8 mouse cellular contexts compared by ENCODE assay signal in the genomic region with DNA sequence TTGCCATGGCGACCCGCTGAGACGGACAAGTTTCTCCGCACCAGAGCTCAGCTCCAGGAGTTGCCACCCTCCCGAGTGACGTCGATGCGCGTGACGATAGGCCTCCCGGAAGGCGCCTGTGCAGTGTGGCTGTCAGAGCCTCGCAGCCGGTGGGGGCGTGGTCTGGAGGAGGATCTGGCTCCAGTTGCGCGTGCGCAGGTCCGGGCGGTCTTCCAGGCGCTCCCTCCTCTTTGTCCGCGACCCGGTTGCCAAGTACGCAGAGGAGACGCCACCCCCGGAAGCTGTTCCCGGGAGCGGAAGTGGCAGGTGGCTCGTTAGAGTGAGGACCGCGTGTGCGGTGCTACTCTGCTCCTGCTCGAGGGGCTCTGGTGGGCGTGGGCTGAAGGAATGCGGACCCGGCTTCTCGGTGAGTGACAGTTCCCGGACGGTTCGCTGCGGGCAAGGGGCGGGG. TPM values are rescaled to one million over a fixed set of nuclear protein-coding genes. Genes with fewer than 3 reads are reported as not detected.
DNase-seq lines count a peak whose midpoint lies in the region; ATAC-seq lines count a peak whose summit lies in the region.

No protein-coding gene starts in this region.

- no peaks in the 10 kb centered on the region for H3K9me3 ChIP-seq in lung, embryonic 16.5 days (ENCODE audit: control insufficient read depth, low read length)

- peak overlapping the region; percentile 66 for H3K9ac ChIP-seq in lung, embryonic 16.5 days (ENCODE audit: low read length)

- no peaks in the 10 kb centered on the region for H3K27me3 ChIP-seq in lung, embryonic 16.5 days (ENCODE audit: control insufficient read depth, insufficient read depth, low read depth, low read length)

- peak; percentile 92 for DNase-seq in MEL-GATA-1-ER (ENCODE audit: extremely low read depth, low read depth)
- DNase-seq in cerebellum, adult 8-10 months: peak; percentile 100
- DNase-seq in forelimb bud, embryonic 11.5 days (ENCODE audit: low read depth, low spot score): peak; percentile 97
- DNase-seq in layer of hippocampus, adult 9-10 months (ENCODE audit: low spot score): peak; percentile 96
- DNase-seq in ovary, postnatal 10 days (ENCODE audit: low spot score): peak; percentile 98
- DNase-seq in thymus, postnatal 10 days (ENCODE audit: low spot score in 2 of 2): peak; percentile 98 to 99

- WGBS in lung, embryonic 16.5 days: under 1% methylated on average over 43 of the region's 43 CpGs

- ATAC-seq in hematopoietic stem cell, adult 5-6 weeks (replicated peaks in 1 of 2; ENCODE audit: insufficient read depth in 1 of 2, low FRiP score in 2 of 2, low TSS enrichment in 1 of 2, low read depth in 1 of 2, poor library complexity in 2 of 2, severe bottlenecking in 2 of 2): peak; percentile 99
- peak; percentile 100 for ATAC-seq in lung, embryonic 16.5 days (ENCODE audit: low read depth)

- H3K36me3 ChIP-seq in lung, embryonic 16.5 days (ENCODE audit: control insufficient read depth, insufficient read depth, low read length): peaks cover 10% of the 10 kb centered on the region

- H3K27ac ChIP-seq in lung, embryonic 16.5 days (ENCODE audit: low read length): peak overlapping the region; percentile 56; the same call in 1 of the 2 replicates

- H3K4me1 ChIP-seq in lung, embryonic 16.5 days (replicated peaks; ENCODE audit: control insufficient read depth, insufficient read depth, low read length): peaks cover 7% of the 10 kb centered on the region

- H3K4me2 ChIP-seq in lung, embryonic 16.5 days (ENCODE audit: low read depth, low read length): peak overlapping the region; percentile 86

- peak overlapping the region; percentile 73 for H3K4me3 ChIP-seq in lung, embryonic 16.5 days (ENCODE audit: low read length)

RNA-seq across cellular contexts. Expression of a gene that starts 2.2 kb away (rescaled TPM):
- total RNA-seq in hematopoietic stem cell, adult 5-6 weeks (2017): 13.8 and 13.9 TPM in 2 replicates
- polyA plus RNA-seq in lung, embryonic 16.5 days (2015; fragmentation: Nextera tagmentation; extraction: Ambion mirVana): 7.1 and 8.5 TPM in 2 replicates

RNA-seq across cellular contexts. Expression of a gene that starts 49.1 kb away (rescaled TPM):
- total RNA-seq in hematopoietic stem cell, adult 5-6 weeks (2017): not detected in 2 replicates
- 0.79 and 1.1 TPM in 2 replicates for polyA plus RNA-seq in lung, embryonic 16.5 days (2015; fragmentation: Nextera tagmentation; extraction: Ambion mirVana)

RNA-seq across cellular contexts. Expression of a gene that starts 49.7 kb away (rescaled TPM):
- not detected in 2 replicates for total RNA-seq in hematopoietic stem cell, adult 5-6 weeks (2017)
- polyA plus RNA-seq in lung, embryonic 16.5 days (2015; fragmentation: Nextera tagmentation; extraction: Ambion mirVana): 12.8 and 15.4 TPM in 2 replicates

Comparison
In these comparisons a context has a peak if more than half of its experiments do, and no peak if none do; other contexts are left out.
1. Peak in every context shown above with its lines: DNase-seq, ATAC-seq, H3K4me3 ChIP-seq and H3K27ac ChIP-seq.